Mouse (Mus musculus) gastrocnemius, postnatal 10 days (tissue): ENCODE measurements around the gene Cpa5. TPM values are rescaled to one million over a fixed set of nuclear protein-coding genes. Genes with fewer than 3 reads are reported as not detected.
A peak's percentile ranks its signal among the peaks of the same experiment; 100 is the strongest.

Experiments
- DNase-seq: peaks from one replicate; pipeline ENCODE4 v3.0.0; 2021; ENCODE audit warnings: mixed read lengths
- long read RNA-seq, 2 experiments: library from polyadenylated mRNA; stranded (forward); transcript quantifications; one replicate each; pipeline ENCODE4 v2.0.0; 2021
- total RNA-seq, 2 experiments: library from RNA; stranded (reverse); gene quantifications; 2 replicates each; pipeline ENCODE4 v1.2.3; 2021

Gene Cpa5
- under 1 TPM; 0.78 to 0.93 TPM for total RNA-seq
- long read RNA-seq, experiment 1 = 0 reads
- long read RNA-seq, experiment 2 = 0 reads

DNA sequence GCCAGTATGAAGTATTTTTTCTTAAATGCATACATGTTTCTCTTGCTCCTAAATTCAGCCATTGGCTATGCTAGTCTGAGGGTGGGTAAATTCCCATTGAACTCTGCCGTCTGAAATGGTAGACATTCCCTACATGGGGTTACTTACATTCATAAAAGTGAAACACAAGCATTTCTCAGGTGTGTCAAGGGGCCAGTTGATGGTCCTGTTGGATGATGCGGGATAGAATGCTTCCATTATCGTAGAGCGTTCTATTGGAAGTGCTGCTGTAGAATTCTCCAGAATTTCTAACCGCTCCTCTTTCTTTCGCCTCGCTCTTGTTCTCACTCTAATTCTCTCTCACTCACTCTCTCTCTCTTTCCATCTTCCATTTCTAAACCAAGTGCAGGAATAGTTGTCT, at the start of gene Cpa5:
Gene Cpa5, plus strand, starts transcription at position 301 of the 400 bp plus-strand sequence.
- no peak for DNase-seq

DNA sequence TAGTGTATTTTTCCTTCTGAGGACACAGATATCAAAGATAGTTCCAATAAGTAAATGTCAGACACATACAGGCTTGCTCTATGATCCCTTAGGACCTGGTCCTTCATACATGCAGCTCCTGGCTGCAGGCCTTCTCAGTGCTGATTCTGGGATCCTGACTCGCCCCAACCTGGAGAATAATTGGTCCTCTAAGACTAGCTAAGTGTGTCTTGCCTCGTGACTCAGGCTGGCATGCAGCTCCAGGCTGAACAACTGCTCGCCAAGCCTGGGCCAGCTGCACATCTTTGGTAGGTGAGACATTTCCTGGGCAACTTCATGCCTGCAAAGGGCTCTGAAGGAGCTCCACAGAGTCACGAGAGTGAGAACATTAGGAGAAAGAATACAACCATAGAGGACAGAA, 48.7 kb upstream of the Cpa5 start:
- no peak for DNase-seq

DNA sequence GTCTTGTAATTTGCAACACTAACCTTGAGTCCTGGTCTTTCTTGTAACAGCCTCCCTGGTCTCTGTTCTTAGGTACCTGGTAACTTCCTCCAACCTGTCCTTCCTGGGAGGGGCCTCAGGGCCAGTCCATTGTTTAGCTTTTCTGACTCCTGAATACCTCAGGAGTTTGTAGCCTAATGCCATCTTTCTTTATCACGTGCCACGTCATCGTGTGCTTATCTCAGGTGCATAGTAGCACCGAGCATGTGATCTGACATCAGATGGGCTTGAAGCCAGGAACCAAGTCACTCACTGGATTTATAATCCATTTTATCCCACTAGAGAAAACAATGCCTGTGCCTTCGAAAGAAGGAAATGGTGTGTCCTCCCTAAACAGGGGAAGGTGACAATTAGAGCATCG, 47.2 kb upstream of the Cpa5 start:
- DNase-seq = no peak

DNA sequence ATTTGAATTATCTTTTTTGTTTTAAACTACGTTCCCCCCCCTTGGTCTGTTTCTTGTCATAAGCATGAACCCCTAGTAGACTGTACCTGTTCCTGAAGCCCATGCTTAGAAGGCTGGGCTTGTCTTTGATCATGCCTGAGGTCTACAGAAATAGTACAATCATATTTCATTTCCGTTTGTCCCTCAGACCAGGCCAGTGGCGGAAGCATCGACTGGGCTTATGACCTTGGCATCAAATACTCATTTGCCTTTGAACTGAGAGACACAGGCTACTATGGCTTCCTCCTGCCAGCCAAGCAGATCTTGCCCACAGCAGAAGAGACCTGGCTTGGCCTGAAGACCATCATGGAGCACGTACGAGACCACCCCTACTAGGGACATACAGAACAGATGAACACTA, 46.8 kb upstream of the Cpa5 start:
- no peak for DNase-seq

DNA sequence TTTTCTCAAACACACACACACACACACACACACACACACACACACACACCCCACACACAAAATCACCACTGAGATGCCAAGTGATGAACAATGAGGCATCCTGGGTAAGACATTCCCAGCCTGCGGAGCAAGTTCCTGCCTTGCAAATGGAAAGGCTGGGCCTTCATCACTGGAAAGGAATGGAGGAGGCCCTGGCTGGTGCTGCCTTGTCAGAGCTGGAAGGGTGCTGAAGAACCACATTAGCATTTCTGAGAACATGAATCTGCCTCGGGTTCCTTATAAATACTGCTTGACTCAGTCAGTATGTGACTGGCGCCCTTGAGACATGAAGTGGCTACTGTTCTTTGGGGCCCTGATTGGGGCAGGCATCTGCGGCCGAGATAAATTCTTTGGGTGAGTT, 42.7 kb upstream of the Cpa5 start, which contains the start of gene Cpa4:
Gene Cpa4, plus strand, starts transcription at position 301 of the 400 bp plus-strand sequence.
- DNase-seq = no peak

DNA sequence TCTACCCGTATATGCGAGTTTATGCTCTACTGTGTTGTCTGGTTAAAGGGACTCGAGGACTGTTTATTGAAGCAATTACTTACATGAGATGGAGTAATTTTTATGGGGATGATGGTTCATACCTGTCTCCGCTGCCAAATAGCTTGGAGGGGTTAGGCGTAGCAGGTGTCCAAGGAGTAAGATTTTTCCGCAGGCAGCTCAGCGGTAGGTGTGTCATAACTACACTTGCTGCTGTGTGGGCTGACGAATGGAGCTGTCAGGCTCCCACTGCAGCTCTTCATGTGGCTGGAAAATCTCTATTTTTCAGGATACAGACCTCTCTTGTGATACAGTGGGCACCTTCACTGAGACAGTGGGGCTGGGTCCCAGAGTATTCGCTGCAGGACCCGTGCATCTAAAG, 41.5 kb upstream of the Cpa5 start:
- no peak for DNase-seq

DNA sequence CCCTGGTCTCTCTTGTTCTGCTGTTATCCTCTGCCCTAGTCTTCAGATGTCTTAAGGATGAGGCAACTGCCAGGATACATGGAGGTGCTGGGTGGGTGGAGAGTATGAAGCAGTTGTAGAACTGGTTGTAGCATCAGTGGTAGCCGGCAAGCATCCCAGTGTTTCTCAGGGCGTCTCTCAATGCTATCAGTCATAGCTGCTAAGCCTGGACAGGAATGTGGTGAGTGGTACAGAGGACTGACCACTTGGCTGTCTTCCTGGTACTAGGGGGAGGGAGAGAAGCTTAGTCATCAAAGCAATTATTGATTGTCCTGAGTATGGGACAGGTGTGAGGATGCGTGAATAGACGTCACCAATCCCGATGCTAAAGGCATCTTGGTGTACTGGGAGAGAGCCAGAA, 40.8 kb upstream of the Cpa5 start:
- DNase-seq = no peak

DNA sequence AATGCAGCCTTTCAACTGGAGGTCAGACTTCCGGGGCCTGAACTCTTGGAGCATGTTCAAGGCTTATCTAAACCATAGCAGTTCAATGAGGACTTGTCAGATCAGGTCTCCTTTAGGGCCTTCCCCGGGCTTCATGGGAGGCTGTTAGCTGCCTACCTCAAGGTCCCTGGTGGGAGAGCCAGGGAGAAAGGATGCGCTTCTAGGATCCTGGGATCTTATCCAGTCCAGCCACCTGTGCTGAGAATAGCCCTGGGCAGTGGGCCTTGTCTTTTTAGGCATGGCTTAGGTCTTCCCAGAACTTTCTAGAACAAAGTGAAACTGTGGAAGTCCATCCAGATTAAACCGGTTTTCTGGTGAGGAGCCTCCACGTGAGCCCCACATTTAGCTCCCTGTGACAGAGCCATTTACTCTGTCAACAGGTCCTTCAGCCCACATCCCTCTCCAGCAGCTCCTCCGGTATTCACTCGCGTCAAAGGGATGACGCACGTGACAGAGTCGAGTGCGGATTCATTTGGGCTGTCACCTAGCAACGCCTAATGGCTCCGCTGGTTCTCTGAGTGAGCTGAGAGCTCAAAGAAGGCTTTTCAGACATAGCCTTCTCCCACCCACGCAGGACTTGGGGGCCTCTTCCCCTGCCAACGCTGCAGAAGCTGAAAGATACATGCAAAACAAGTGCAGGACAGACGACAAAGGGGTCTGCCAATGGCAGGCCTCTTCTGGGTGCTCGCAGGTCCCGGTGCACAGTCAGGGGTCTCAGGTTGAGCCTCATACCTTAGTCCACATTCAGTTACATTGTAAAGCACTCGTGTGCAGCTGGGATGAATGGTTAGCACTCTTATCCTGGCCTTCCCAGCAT, 38.1 kb upstream of the Cpa5 start:
- peak; percentile 20 for DNase-seq

DNA sequence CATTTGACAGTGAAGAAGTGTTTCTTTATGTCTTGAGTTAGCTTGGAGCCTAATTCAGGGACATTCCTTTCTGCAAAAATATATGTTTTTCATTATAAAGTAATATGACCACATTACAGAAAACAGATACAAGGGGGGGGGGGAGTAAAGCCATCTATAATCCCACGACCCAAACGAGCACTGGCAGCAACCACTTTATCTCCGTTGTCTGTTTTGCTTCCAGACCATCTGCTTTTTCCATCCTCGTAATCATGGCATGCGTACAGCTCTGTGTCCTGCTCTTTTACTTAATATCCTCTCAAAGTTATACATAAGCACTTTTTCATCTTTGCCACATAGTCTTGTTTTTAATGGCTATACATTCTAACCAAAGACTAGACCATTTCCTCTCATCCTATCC, 37.4 kb upstream of the Cpa5 start:
- no peak for DNase-seq

DNA sequence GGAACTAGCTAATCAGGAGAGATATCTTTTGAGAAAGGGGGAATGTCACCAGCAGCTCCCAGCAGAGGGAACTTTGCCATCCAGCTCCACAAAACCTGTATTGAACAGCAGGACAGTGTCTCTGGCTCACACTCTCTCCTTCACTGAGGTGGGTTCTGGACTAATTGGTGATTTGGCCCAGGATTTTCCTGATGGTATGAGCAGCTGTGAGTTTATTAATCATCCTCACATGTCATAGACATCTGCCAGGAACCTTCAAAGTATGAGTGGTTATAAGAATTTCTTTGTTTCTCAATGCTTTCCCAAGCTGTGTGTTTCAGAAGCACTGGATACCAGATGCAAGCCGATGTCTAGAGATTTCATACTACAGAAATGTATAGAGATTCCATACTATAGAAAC, 35.9 kb upstream of the Cpa5 start:
- no peak for DNase-seq

DNA sequence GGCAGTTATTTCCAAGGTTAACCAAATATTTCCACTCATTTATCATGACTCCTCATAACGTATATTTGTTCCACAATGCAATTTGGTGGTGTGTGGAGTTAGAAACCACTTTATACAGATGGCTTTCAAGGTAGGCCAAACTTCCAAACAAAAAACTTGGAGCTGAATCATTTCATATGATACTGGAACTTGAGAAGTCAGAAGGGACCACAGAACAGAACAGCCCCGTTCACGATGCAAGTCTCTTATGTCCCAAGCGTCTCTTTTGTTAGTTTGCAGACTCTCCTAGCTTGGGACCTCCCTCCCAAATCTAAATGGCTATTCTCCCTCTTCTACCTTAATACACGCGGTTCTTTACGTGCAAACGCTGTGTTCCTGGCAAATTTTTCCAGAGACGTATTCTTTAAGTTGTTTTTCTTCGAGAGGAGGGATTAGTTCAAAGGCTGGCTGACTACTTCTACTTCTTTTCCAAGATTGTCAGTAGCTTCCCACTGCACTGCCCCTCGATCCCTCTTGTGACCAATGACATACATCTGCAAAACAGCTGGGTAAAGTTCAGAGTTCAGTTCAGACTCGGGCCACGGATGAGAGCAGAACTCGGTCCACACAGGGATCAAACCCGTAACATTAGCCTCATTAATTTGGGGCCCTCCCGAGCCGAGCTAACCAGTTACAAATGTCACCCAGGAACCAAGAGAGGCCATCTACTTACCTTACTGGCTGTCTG, 34.2 kb upstream of the Cpa5 start:
- DNase-seq = no peak

DNA sequence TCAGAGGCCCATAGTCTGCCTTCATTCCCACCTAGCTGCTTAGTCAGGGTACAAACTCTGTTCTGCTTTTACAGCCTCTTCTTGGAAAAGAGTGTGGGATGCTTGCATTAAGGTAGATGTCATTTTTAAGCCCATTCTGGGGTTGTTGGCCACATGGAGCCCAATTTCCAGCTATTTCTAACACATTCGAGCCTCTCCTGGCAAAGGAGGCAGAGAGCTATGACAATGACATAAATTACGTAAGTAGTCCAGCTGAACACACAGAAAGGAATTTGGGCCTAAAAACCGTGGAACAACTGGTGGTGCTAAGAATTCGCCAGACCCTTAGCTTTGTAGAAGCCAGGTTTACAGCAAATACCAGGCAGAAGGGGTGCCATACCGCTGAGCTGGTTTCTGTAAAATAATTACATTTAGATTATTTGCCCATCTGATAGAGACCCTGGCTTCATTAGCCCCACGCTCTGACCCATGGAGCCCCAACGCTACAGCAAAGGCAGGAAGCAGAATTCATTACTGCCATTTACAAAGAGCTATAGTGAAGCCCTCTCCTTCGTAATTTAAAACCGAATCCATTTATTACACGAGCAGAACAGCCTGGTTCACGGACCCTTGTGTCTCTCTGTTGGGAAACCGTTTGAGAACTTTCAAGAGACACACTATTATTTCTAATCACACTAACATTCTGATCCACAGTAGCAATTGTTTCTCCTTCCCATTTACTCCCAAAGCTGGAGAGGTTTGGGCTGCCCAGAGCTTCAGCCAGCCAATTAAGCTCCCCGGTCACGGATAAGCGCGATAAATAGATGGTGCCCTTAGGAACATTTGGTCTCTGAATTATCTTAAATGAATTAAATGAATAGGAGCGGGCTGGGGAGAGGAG, 30.6 kb upstream of the Cpa5 start:
- DNase-seq = no peak

DNA sequence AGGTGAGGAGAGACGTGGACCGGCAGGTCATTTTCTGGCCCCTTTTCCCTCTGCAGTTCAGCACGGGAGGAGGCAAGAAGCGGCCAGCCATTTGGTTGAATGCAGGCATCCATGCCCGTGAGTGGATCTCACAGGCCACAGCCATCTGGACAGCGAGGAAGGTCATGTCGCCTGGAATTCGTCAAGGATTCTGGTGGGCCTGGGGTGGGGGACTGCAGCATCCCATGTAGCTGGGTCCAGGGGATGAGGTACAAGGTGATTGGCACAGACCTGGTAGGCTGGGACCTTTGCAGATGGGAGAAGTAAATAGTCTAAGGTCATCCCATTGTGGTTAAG, 30.0 kb upstream of the Cpa5 start:
- no peak for DNase-seq

DNA sequence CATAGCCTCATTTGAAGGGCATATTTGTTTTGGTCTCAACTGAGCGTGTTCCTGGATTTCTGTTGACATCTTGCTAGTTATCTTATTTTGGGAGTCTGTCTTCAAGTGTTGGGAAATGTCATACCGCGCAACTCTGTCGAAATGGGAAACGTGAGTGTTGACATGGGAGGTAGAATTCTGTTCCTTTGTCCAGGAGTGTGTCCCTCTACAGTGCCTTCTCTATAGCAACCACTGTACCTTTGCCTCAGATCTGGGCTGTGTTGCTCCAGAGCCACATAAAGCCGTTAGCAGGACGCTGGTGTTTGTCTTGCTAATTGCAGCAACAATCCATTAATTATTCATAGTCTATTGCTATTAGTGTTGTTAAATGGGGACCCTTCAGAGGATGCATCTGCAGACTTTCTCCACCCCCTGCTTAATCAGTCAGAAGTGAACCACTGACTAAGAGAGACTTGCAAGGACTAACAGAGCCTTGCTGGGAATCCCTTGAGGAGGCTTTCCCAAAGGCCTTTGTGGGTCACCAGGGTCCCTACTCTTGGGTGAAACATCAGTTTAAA, 23.8 kb upstream of the Cpa5 start:
- no peak for DNase-seq

DNA sequence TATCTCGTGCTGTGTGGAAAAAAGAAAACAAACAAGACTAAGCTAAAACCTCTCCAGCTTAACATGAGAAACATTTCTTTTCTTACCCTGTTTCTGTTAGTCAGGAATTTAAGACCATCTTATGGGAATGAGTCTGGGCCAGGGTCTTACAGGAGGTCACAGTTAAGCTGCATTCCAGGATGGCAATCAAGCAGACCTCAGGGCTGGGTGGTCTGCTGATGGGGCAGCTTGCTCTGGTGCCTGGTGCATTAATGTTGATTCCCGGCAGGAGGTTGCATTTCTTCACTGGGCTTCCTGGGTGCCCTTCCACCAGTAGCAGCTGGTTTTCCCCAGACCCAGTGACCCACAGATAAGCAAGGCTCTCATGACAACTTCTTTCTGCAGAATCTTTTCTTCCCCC, 21.0 kb upstream of the Cpa5 start:
- no peak for DNase-seq

DNA sequence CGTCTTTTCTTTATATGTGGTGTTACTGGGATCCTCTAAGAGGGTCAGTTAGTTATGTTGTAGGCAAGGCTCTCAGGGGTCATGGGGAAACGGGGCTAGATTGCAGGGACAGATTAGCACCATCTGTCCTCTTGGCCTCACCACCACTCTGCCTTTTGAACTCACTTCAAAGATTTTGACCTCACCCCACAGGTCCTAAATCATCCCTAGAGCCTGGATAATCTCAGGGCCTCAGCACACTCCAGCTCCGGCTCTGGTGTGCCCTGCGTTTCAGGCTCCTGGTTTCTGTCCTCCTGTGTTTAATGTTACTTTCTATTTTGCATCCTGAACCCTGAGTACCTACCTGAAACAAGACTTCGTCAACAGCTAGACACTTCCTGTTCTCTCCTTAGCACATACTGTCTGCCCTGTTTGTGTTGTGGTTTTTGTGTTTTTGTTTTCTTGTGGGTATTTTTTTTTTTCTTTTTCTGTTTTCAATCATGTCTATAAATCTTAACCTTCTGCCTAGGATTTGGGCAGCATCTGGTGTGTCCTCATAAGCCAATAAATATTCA, 18.9 kb upstream of the Cpa5 start:
- no peak for DNase-seq

DNA sequence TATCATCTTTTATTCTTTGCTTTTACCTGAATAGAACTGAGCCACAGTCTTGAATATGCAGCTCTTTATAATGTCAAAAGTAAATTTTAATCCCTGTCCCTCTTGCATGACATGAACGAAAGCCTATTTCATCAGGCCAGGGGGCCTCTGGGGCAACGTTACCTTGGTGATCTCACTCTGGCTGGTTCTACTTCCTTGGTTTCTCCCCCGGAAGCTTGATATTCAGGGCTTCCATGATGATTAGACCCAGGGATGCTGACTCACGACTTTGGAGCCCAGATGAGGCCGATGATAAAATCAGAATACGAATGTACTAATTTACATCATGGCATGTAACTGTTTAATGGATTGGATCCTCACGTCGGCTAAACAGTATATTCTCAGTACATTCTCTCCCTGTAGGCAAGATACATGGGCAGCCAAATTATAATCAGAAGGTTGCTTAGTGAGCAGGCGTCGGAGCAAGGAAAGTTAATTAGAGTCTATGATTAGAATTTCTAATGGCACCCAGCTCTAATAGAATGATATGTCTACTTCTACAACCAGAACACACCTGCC, 18.3 kb upstream of the Cpa5 start:
- DNase-seq = no peak

DNA sequence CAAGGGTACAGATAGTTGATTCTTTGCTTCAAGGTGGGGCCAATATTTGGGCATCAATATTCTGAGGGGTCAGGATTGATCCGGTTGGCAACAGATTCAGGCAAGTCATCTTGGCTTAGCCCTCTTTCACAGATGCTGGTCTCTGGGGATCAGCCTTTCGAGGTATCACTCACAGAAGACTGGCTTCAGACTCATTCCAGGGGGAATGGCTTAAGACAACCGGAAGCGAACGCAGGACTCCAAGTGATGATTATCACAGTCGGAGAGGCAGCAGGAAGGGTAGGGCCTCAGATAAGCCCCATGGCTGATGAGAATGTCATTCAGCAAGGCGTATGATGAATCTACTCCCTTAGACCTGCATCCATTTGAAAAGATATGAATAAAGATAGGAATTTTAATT, 16.4 kb upstream of the Cpa5 start:
- DNase-seq = no peak

DNA sequence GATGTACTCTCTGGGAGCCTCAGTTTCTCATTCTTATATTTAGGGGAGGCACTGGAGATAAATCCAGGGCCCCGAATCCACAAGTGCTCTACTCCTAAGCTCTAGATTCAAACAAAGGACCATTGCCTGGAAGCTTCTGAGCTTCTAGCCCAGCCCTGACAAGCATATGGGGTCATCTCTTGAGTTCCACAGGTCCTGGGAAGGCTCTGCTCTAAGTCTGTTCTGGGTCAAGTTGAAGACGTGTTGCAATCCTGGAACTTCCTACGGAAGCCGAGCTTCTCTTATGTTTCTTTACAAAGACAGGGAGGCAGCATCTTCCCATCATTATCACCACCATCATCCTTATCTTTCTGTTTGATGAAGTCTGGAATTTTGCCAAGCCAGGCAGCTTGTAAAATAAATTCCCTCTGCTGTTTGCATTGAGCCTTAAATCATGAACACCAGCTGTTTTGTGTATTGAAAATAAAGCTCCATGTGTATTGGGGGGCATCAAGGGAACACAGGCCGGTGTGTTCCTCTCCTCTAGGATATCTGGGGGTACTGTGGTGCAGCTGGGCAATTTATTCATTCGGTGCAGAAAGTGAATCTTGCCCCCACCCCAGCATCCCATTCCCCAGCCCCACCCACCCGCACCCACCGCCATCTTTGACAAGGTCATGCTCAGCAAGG, 14.4 kb upstream of the Cpa5 start:
- DNase-seq = no peak

DNA sequence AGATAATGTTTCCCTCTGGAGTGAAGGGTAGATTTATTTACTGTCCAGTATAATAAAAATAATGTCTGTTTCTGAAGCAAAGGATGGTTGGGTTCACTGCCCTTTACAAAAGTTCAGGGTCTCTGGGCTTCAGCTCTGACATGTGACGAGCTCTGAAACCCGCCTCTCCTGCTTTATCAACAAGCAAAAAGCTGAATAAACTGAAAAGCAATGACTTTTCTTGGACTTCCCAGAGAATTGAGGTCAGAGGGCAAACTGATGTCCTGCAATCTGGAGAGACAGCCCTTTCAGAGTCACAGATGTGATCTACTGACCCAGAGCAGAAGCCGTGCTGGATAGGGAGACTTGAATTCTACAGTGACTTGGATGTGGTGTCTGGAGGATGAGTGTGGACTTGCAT, 10.8 kb upstream of the Cpa5 start:
- DNase-seq = no peak

DNA sequence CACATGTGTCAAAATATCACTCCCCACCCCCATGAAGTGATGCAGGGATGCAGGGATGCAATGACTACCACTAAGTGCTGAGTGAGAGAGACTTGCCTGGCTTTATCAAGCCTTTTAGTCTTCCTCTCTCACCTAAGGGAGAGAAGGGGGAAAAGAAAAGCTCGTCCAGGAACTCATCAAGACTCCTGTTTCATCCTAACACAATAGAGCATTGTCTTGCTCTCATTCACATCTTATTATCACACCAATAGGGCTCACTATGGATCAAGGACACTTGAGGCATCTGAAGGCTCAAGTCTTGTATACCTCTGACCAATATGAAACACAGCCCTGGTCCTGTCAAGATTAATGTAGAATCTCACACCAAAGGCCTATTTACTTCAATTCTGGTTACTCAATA, 9.8 kb upstream of the Cpa5 start:
- DNase-seq = no peak
